Mouse (Mus musculus) NIH3T3 (cell line): ENCODE measurements around the gene Prpf19.

Experiments used
- DNase-seq: peaks from one replicate; pipeline ENCODE4 v3.0.0-alpha.2; 2012; ENCODE audit warnings: low read depth

Prpf19 gene

GRCm38 (mm10) chr19:10895016-10895528 lies at the start of gene Prpf19:
Gene Prpf19 (plus strand): TSS chr19:10895231.
- peak; percentile 99 for DNase-seq

GRCm38 (mm10) chr19:10845454-10845853 lies 49.6 kb upstream of the Prpf19 start:
- no peak for DNase-seq

- no peak for DNase-seq
Observed at GRCm38 (mm10) chr19:10846150-10846549, 48.9 kb upstream of the Prpf19 start.

GRCm38 (mm10) chr19:10847311-10848087 lies 47.5 kb upstream of the Prpf19 start:
- peak; percentile 72 for DNase-seq

DNA sequence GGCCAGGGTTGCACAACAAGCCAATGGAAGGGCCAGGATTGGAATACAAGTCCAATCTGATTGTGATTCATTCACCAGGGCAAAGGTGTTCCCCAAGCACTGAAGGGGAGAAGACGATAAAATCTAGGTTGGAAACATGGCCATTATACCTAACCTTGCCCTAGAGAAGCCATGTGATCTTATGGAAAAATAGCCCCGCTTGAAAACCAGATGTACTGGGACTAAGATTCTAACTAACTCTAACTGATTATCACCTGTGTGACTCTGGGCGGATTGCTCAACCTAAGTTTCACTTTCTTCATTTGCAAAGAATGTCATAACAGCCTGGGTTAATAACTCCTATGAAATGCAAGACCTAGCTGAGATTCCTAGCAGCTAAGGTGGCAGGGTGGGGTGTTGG lies 39.6 kb upstream of the Prpf19 start:
- no peak for DNase-seq

- DNase-seq = no peak
Observed at GRCm38 (mm10) chr19:10856520-10856919, 38.5 kb upstream of the Prpf19 start.

GRCm38 (mm10) chr19:10860072-10860497 lies 34.9 kb upstream of the Prpf19 start:
- no peak for DNase-seq

DNA sequence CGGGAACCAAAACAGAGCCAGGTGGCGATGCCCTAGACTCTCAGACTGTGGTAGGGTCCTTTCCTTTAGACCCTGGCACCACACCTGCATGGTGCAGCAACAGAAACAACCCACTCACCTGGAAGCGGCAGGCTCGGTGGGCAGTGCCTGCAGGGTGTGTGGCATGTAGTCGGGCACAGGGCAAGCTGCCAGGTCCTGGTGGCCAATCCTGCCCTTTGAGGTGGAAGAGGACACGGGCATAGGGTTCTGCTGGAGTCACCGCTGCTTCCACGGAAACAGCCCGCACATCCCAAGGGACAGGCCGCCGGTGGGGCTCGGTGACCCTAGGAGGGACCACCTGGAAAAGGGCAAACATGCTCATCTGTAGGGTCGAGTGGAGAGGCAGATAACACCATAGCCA lies 28.7 kb upstream of the Prpf19 start:
- no peak for DNase-seq

- DNase-seq = peak; percentile 19
Observed at GRCm38 (mm10) chr19:10867946-10868622, 26.9 kb upstream of the Prpf19 start.

DNA sequence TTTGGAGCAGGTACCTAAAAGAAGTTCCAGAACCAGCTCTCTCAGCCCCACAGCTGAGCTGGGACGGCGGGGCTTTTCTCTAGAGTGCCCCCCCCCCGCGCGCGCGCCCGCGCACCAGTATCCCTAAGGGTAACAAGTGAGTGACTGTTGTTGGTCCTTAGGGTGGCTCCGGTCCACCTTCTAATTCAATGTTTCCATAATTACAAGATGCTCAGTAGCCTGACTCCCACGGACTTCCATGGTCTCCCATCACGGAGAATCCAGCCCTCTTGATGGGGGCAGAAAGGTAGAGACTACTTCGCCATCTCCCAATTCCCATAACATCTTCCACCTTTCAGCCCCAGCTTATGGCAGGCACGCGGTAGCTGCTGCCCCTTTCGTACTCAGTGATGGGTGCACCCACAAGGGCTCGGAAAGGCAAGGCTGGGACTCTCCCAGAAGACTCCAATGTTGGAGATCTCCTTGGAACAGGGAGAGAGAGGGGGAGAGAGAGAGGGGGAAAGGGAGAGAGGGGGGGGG lies 26.3 kb upstream of the Prpf19 start:
- DNase-seq = peak; percentile 28

GRCm38 (mm10) chr19:10869241-10869885 lies 25.7 kb upstream of the Prpf19 start:
- DNase-seq = peak; percentile 85

- peak; percentile 17 for DNase-seq
Observed at GRCm38 (mm10) chr19:10869886-10870527, 25.0 kb upstream of the Prpf19 start, which contains the start of gene Tmem132a. Gene Tmem132a (minus strand): TSS chr19:10869940.

DNA sequence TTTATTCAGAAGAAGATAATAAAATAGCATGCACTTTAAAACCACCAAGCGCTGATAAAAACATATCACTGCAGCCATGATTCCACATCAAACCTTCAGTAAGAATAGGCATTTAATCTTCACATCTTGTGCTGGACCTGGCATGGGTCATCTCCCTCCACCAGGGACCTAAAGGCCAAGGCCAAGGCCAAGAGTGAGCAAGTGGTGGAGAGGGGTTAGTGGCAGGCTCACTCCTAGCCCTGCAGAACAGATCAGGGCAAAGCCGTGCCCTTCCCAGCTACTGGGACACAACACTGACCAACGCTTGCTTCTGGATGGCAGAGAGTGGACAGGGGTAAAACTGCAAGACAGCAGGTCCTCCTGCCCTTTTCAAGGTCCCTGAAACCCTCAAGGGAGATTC lies 24.4 kb upstream of the Prpf19 start:
- DNase-seq = no peak

DNA sequence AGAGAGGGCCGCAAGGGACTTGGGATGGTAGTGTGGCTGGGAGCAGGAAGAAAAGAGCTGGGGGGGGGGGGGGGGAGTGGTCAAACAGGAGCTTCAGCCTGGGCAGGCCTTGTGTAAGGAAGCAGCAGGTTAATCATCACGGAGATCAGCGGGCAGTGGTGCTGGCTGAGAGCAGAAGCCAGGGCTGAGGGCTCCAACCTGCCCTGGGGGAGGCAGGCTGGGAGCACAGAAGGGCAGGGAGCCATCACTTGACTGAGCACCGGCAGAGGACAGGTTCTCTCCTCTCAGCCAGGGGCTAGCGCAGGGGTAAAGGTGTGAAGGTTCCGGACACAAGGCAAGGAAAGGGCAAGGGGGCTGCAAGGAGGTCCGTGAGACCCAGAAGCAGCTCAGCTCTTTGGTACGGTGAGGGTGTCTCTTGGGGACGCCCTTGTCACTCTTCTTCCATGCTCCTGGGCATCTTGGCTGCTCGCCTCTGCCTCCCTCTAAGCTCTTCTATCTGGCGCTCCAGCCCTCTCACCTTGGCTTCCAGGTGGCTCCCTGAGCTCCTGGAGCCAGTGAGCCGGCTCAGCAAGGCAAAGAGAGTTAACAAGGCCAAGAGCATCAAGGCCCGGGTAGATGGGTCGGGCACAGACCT lies 23.6 kb upstream of the Prpf19 start:
- DNase-seq = no peak

DNA sequence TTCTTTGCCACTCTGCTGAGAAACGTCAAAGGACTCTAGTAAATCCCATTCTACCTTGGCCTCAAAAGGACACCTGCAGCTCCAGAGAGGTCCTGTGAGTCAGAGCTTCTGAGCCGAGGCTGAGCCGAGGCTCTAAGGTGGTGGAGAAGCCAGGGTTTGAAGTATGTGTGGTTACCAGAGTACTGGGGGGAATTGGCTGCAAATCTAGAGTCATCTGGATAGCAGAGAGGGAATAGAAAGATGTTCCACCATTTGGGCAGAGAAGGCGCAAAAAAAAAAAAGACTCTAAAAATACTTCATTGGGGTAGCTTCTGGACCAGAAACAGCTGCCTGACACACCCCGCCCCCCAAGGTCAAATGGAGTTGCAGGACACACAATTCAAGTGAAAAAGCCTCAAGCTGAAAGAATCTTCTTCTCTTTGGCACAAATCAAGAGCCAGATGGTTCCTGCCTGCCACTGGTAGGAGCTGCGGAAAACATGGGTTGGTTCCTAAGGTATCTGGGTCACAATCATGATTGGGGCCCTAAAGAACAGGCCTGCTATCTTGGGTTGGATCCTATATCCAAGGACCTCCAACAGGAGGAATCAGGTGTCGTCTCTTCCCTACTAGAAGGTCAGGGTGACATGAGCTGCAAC lies 16.7 kb upstream of the Prpf19 start:
- no peak for DNase-seq

DNA sequence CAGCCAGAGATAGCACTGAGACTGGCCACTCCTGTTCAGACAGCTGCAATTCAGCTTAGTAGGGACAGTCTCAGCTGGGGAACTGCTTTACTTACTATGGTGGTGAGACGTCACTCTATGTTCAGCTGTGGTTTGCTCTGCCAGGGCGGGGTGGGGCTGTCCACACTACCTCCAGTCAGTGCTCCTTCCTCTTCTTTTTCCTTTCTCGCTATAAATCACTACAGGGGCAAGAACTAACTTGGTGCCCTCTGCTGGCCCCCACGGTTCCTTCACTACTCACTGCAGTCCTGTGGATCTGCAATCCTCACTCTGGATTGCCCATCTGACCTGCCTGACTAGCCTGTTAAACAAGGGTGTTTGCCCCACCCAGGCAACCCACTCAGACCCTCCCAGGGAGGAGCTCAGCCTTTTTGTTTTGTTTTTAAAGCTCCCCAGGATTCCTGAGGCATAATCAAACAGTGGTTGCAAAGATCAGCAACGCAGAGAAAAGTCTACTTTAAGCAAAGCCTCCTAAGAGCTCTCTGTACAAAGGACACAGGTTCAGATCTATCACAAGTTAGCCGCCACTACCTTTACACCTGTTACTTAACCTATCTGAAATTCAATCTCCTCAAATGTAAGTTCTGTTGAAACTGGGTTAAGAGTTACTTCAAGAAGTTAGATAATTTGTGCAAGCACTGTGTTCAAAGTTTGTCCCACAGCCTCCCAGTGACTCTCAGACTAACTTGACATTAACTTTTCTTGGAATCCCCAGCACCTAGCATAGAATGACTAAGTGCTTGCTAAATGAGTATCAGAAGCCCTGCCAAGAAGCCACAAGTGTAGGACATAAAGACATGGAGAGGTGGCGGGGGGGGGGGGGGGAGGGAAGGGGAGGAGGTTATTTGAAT lies 14.7 kb upstream of the Prpf19 start:
- peak; percentile 80 for DNase-seq

- DNase-seq = no peak
Observed at GRCm38 (mm10) chr19:10880975-10881425, 14.0 kb upstream of the Prpf19 start.

GRCm38 (mm10) chr19:10881426-10882154 lies 13.4 kb upstream of the Prpf19 start, which contains the start of gene Tmem109:
Gene Tmem109 (minus strand): TSS chr19:10882001.
- DNase-seq = peak; percentile 99

DNA sequence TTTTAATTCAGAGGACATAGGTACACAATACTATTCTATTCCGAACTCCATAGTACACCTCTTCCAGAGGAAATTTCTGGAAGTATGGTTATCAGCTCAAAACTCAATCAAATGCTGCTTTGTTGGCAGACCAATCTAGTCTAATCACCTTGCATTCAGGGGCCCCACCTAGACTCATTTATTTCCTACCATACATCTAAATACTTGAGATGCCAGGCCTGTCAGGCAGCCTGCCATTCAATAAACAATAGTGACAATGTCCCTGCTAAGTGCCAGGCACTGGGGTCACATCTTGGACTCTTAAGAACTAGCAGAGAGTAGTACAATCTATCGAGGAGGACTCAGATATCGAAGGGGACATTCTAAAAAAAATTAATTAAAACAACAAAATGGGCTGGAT lies 2.8 kb upstream of the Prpf19 start:
- no peak for DNase-seq
